Mouse (Mus musculus): ENCODE data around the gene Luzp2. TPM values are rescaled to one million over a fixed set of nuclear protein-coding genes. Genes with fewer than 3 reads are reported as not detected.
A peak's percentile ranks its signal among the peaks of the same experiment; 100 is the strongest.

Luzp2 gene
- polyA plus RNA-seq (2014; fragmentation: Nextera tagmentation; extraction: Ambion mirVana): not detected in 2 replicates

GRCm38 (mm10) chr7:54835372-54835851 lies at the start of gene Luzp2:
TSS of gene Luzp2 (plus strand) at chr7:54835498.
- Histone ChIP-seq H3K4me2 (peak within 1 kb of the TSS; percentile 62), H3K9me3 (ENCODE audit: control insufficient read depth, low read length) (no peaks in the 10 kb centered on the region), H3K9ac (ENCODE audit: low read depth, low read length) (no peak within 1 kb of the TSS), H3K27ac (ENCODE audit: low read depth, low read length) (no peak within 1 kb of the TSS), H3K4me1 (replicated peaks; ENCODE audit: control insufficient read depth, insufficient read depth, low read length) (no peaks in the 10 kb centered on the region), H3K4me3 (ENCODE audit: low read depth, low read length) (peak within 1 kb of the TSS; percentile 29), H3K36me3 (ENCODE audit: control insufficient read depth, insufficient read depth, low read length) (no peaks in the 10 kb centered on the region), H3K27me3 (replicated peaks; ENCODE audit: control insufficient read depth, insufficient read depth, low read length) (peaks cover 12% of the 10 kb centered on the region)
- ATAC-seq (replicated peaks; ENCODE audit: low FRiP score): no peak
- WGBS: 1% methylated on average over 22 of the region's 22 CpGs
- peak; percentile 37 for DNase-seq (ENCODE audit: low spot score)

GRCm38 (mm10) chr7:54787456-54787855 lies 47.8 kb upstream of the Luzp2 start:
- no peaks in the 10 kb centered on the region for H3K36me3 ChIP-seq (ENCODE audit: control insufficient read depth, insufficient read depth, low read length)
- DNase-seq (ENCODE audit: low spot score): no peak
- no peak overlapping the region for H3K9ac ChIP-seq (ENCODE audit: low read depth, low read length)
- no peak overlapping the region for H3K27ac ChIP-seq (ENCODE audit: low read depth, low read length)
- no peaks in the 10 kb centered on the region for H3K27me3 ChIP-seq (replicated peaks; ENCODE audit: control insufficient read depth, insufficient read depth, low read length)
- H3K4me3 ChIP-seq (ENCODE audit: low read depth, low read length): no peak overlapping the region
- H3K4me2 ChIP-seq: no peak overlapping the region
- H3K9me3 ChIP-seq (ENCODE audit: control insufficient read depth, low read length): no peaks in the 10 kb centered on the region
- ATAC-seq (replicated peaks; ENCODE audit: low FRiP score): no peak
- H3K4me1 ChIP-seq (replicated peaks; ENCODE audit: control insufficient read depth, insufficient read depth, low read length): no peaks in the 10 kb centered on the region

GRCm38 (mm10) chr7:54818606-54819005 lies 16.7 kb upstream of the Luzp2 start:
- no peak overlapping the region for H3K4me3 ChIP-seq (ENCODE audit: low read depth, low read length)
- no peak for DNase-seq (ENCODE audit: low spot score)
- no peaks in the 10 kb centered on the region for H3K4me1 ChIP-seq (replicated peaks; ENCODE audit: control insufficient read depth, insufficient read depth, low read length)
- no peaks in the 10 kb centered on the region for H3K36me3 ChIP-seq (ENCODE audit: control insufficient read depth, insufficient read depth, low read length)
- H3K4me2 ChIP-seq: no peak overlapping the region
- no peaks in the 10 kb centered on the region for H3K9me3 ChIP-seq (ENCODE audit: control insufficient read depth, low read length)
- no peak overlapping the region for H3K27ac ChIP-seq (ENCODE audit: low read depth, low read length)
- no peak for ATAC-seq (replicated peaks; ENCODE audit: low FRiP score)
- no peaks in the 10 kb centered on the region for H3K27me3 ChIP-seq (replicated peaks; ENCODE audit: control insufficient read depth, insufficient read depth, low read length)
- no peak overlapping the region for H3K9ac ChIP-seq (ENCODE audit: low read depth, low read length)

GRCm38 (mm10) chr7:54828751-54829150 lies 6.5 kb upstream of the Luzp2 start:
- H3K4me3 ChIP-seq (ENCODE audit: low read depth, low read length): no peak overlapping the region
- no peak for DNase-seq (ENCODE audit: low spot score)
- H3K36me3 ChIP-seq (ENCODE audit: control insufficient read depth, insufficient read depth, low read length): no peaks in the 10 kb centered on the region
- no peak overlapping the region for H3K4me2 ChIP-seq
- no peaks in the 10 kb centered on the region for H3K9me3 ChIP-seq (ENCODE audit: control insufficient read depth, low read length)
- no peaks in the 10 kb centered on the region for H3K27me3 ChIP-seq (replicated peaks; ENCODE audit: control insufficient read depth, insufficient read depth, low read length)
- no peak for ATAC-seq (replicated peaks; ENCODE audit: low FRiP score)
- no peak overlapping the region for H3K27ac ChIP-seq (ENCODE audit: low read depth, low read length)
- H3K9ac ChIP-seq (ENCODE audit: low read depth, low read length): no peak overlapping the region
- WGBS: 73% methylated on average over 3 of the region's 3 CpGs
- H3K4me1 ChIP-seq (replicated peaks; ENCODE audit: control insufficient read depth, insufficient read depth, low read length): no peaks in the 10 kb centered on the region

GRCm38 (mm10) chr7:54835911-54836352 lies 634 bp downstream of the Luzp2 start:
- H3K27me3 ChIP-seq (replicated peaks; ENCODE audit: control insufficient read depth, insufficient read depth, low read length): peaks cover 12% of the 10 kb centered on the region
- H3K9ac ChIP-seq (ENCODE audit: low read depth, low read length): no peak overlapping the region
- peak overlapping the region; percentile 62 for H3K4me2 ChIP-seq
- H3K4me3 ChIP-seq (ENCODE audit: low read depth, low read length): peak overlapping the region; percentile 29
- no peaks in the 10 kb centered on the region for H3K9me3 ChIP-seq (ENCODE audit: control insufficient read depth, low read length)
- no peaks in the 10 kb centered on the region for H3K4me1 ChIP-seq (replicated peaks; ENCODE audit: control insufficient read depth, insufficient read depth, low read length)
- no peaks in the 10 kb centered on the region for H3K36me3 ChIP-seq (ENCODE audit: control insufficient read depth, insufficient read depth, low read length)
- ATAC-seq (replicated peaks; ENCODE audit: low FRiP score) (no peak), DNase-seq (ENCODE audit: low spot score) (no peak)
- WGBS: 9% methylated on average over 13 of the region's 13 CpGs
- no peak overlapping the region for H3K27ac ChIP-seq (ENCODE audit: low read depth, low read length)

GRCm38 (mm10) chr7:54836437-54836836 lies 1.1 kb downstream of the Luzp2 start:
- no peak overlapping the region for H3K4me2 ChIP-seq
- DNase-seq (ENCODE audit: low spot score) (no peak), ATAC-seq (replicated peaks; ENCODE audit: low FRiP score) (no peak)
- no peaks in the 10 kb centered on the region for H3K4me1 ChIP-seq (replicated peaks; ENCODE audit: control insufficient read depth, insufficient read depth, low read length)
- 66% methylated on average over 5 of the region's 5 CpGs for WGBS
- H3K36me3 ChIP-seq (ENCODE audit: control insufficient read depth, insufficient read depth, low read length): no peaks in the 10 kb centered on the region
- H3K4me3 ChIP-seq (ENCODE audit: low read depth, low read length): no peak overlapping the region
- H3K9me3 ChIP-seq (ENCODE audit: control insufficient read depth, low read length): no peaks in the 10 kb centered on the region
- H3K9ac ChIP-seq (ENCODE audit: low read depth, low read length): no peak overlapping the region
- no peak overlapping the region for H3K27ac ChIP-seq (ENCODE audit: low read depth, low read length)
- H3K27me3 ChIP-seq (replicated peaks; ENCODE audit: control insufficient read depth, insufficient read depth, low read length): peaks cover 12% of the 10 kb centered on the region

GRCm38 (mm10) chr7:54842807-54843335 lies 7.6 kb downstream of the Luzp2 start:
- Histone ChIP-seq H3K4me1 (replicated peaks; ENCODE audit: control insufficient read depth, insufficient read depth, low read length) (no peaks in the 10 kb centered on the region), H3K27me3 (replicated peaks; ENCODE audit: control insufficient read depth, insufficient read depth, low read length) (no peaks in the 10 kb centered on the region), H3K27ac (ENCODE audit: low read depth, low read length) (no peak overlapping the region), H3K9me3 (ENCODE audit: control insufficient read depth, low read length) (no peaks in the 10 kb centered on the region), H3K4me3 (ENCODE audit: low read depth, low read length) (no peak overlapping the region), H3K36me3 (ENCODE audit: control insufficient read depth, insufficient read depth, low read length) (no peaks in the 10 kb centered on the region), H3K9ac (ENCODE audit: low read depth, low read length) (no peak overlapping the region), H3K4me2 (no peak overlapping the region)
- 78% methylated on average over 4 of the region's 4 CpGs for WGBS
- ATAC-seq (replicated peaks; ENCODE audit: low FRiP score) (no peak), DNase-seq (ENCODE audit: low spot score) (no peak)

GRCm38 (mm10) chr7:54845875-54846691 lies 10.8 kb downstream of the Luzp2 start:
- no peak overlapping the region for H3K27ac ChIP-seq (ENCODE audit: low read depth, low read length)
- H3K4me3 ChIP-seq (ENCODE audit: low read depth, low read length): no peak overlapping the region
- H3K9me3 ChIP-seq (ENCODE audit: control insufficient read depth, low read length): no peaks in the 10 kb centered on the region
- H3K36me3 ChIP-seq (ENCODE audit: control insufficient read depth, insufficient read depth, low read length): no peaks in the 10 kb centered on the region
- no peak overlapping the region for H3K9ac ChIP-seq (ENCODE audit: low read depth, low read length)
- no peak overlapping the region for H3K4me2 ChIP-seq
- H3K27me3 ChIP-seq (replicated peaks; ENCODE audit: control insufficient read depth, insufficient read depth, low read length): no peaks in the 10 kb centered on the region
- DNase-seq (ENCODE audit: low spot score) (no peak), ATAC-seq (replicated peaks; ENCODE audit: low FRiP score) (no peak)
- WGBS: 84% methylated on average over 8 of the region's 8 CpGs
- H3K4me1 ChIP-seq (replicated peaks; ENCODE audit: control insufficient read depth, insufficient read depth, low read length): no peaks in the 10 kb centered on the region

GRCm38 (mm10) chr7:54846692-54847020 lies 11.4 kb downstream of the Luzp2 start:
- no peak overlapping the region for H3K9ac ChIP-seq (ENCODE audit: low read depth, low read length)
- no peaks in the 10 kb centered on the region for H3K9me3 ChIP-seq (ENCODE audit: control insufficient read depth, low read length)
- no peaks in the 10 kb centered on the region for H3K36me3 ChIP-seq (ENCODE audit: control insufficient read depth, insufficient read depth, low read length)
- WGBS: 83% methylated on average over 2 of the region's 2 CpGs
- H3K4me2 ChIP-seq: no peak overlapping the region
- no peak overlapping the region for H3K4me3 ChIP-seq (ENCODE audit: low read depth, low read length)
- no peak overlapping the region for H3K27ac ChIP-seq (ENCODE audit: low read depth, low read length)
- no peaks in the 10 kb centered on the region for H3K4me1 ChIP-seq (replicated peaks; ENCODE audit: control insufficient read depth, insufficient read depth, low read length)
- DNase-seq (ENCODE audit: low spot score): no peak
- no peak for ATAC-seq (replicated peaks; ENCODE audit: low FRiP score)
- H3K27me3 ChIP-seq (replicated peaks; ENCODE audit: control insufficient read depth, insufficient read depth, low read length): no peaks in the 10 kb centered on the region

Measured in liver, embryonic 11.5 days (tissue).